Comparison of ENCODE assay signal across 8 mouse cellular contexts in genomic region chr13:63430681-63431029, GRCm38 (mm10).
DNase-seq lines count a peak whose midpoint lies in the region; ATAC-seq and TF ChIP-seq lines count a peak whose summit lies in the region.

No protein-coding gene starts in this region.

- DNase-seq in kidney, postnatal 36 days = no peak
- peak; percentile 67 for DNase-seq in NIH3T3 (ENCODE audit: low read depth)
- peak in 1 of 3 experiments; percentile 20 for DNase-seq in liver, embryonic 14.5 days (ENCODE audit: low read depth in 3 of 3, low spot score in 3 of 3)
- DNase-seq in urinary bladder, adult 18-20 months (ENCODE audit: low spot score in 2 of 2) = no peak
- DNase-seq in yolk sac, embryonic 10.5 days (ENCODE audit: low spot score) = no peak
- DNase-seq in gastrocnemius, adult 18-20 months (ENCODE audit: low spot score) = no peak

- peaks cover 9% of the 10 kb centered on the region; the same call in 1 of the 2 replicates for H3K4me1 ChIP-seq in kidney, embryonic 15.5 days
- peaks cover 8% of the 10 kb centered on the region; the same call in 1 of the 2 replicates for H3K4me1 ChIP-seq in forebrain, embryonic 13.5 days
- H3K4me1 ChIP-seq in liver, embryonic 14.5 days (replicated peaks; ENCODE audit: control insufficient read depth in 2 of 2, insufficient read depth in 2 of 2, low read length in 1 of 2) = peaks cover 2 to 3% of the 10 kb centered on the region in 2 experiments; a peak in 2 of 4 replicates

- no peaks in the 10 kb centered on the region for H3K9me3 ChIP-seq in kidney, embryonic 15.5 days (replicated peaks)
- no peaks in the 10 kb centered on the region for H3K9me3 ChIP-seq in forebrain, embryonic 13.5 days (replicated peaks)
- H3K9me3 ChIP-seq in liver, embryonic 14.5 days (ENCODE audit: control insufficient read depth, low read length) = no peaks in the 10 kb centered on the region

- ATAC-seq in kidney, embryonic 15.5 days (replicated peaks; ENCODE audit: low FRiP score) = peak; percentile 83
- ATAC-seq in forebrain, embryonic 13.5 days = peak; percentile 68
- ATAC-seq in liver, embryonic 14.5 days (ENCODE audit: insufficient read depth) = peak; percentile 34

- H3K9ac ChIP-seq in kidney, embryonic 15.5 days = peak overlapping the region; percentile 76
- peak overlapping the region; percentile 77 for H3K9ac ChIP-seq in forebrain, embryonic 13.5 days
- H3K9ac ChIP-seq in liver, embryonic 14.5 days (replicated peaks) = peak overlapping the region; percentile 73

- no peaks in the 10 kb centered on the region for H3K27me3 ChIP-seq in kidney, embryonic 15.5 days
- H3K27me3 ChIP-seq in forebrain, embryonic 13.5 days = no peaks in the 10 kb centered on the region
- no peaks in the 10 kb centered on the region for H3K27me3 ChIP-seq in liver, embryonic 14.5 days (ENCODE audit: control insufficient read depth, insufficient read depth, low read length)

- WGBS in kidney, embryonic 15.5 days = under 1% methylated on average over 4 of the region's 4 CpGs
- 0% methylated on average over 4 of the region's 4 CpGs for WGBS in forebrain, embryonic 13.5 days
- WGBS in liver, embryonic 14.5 days (ENCODE audit: insufficient replicate concordance) = 1% methylated on average over 4 of the region's 4 CpGs

- TF ChIP-seq EP300 in liver, embryonic 14.5 days (IDR thresholded peaks at IDR 0.05; ENCODE audit: low read depth) = no peak

- TF ChIP-seq CTCF in liver, embryonic 14.5 days (IDR thresholded peaks at IDR 0.05; ENCODE audit: low read depth) = no peak

- peak overlapping the region; percentile 70 for H3K4me3 ChIP-seq in kidney, embryonic 15.5 days (replicated peaks)
- H3K4me3 ChIP-seq in forebrain, embryonic 13.5 days = peak overlapping the region; percentile 60
- H3K4me3 ChIP-seq in liver, embryonic 14.5 days (ENCODE audit: insufficient read depth in 1 of 2, low read depth in 2 of 2, low read length in 2 of 2) = peak overlapping the region; percentile 80 to 83

- H3K4me2 ChIP-seq in kidney, embryonic 15.5 days = peak overlapping the region; percentile 69
- H3K4me2 ChIP-seq in forebrain, embryonic 13.5 days = peak overlapping the region; percentile 61
- H3K4me2 ChIP-seq in liver, embryonic 14.5 days (ENCODE audit: low read depth) = peak overlapping the region; percentile 76

- H3K36me3 ChIP-seq in kidney, embryonic 15.5 days = no peaks in the 10 kb centered on the region
- H3K36me3 ChIP-seq in forebrain, embryonic 13.5 days (ENCODE audit: poor library complexity, severe bottlenecking) = no peaks in the 10 kb centered on the region
- no peaks in the 10 kb centered on the region for H3K36me3 ChIP-seq in liver, embryonic 14.5 days (replicated peaks; ENCODE audit: control insufficient read depth, insufficient read depth, low read depth)

- peak overlapping the region; percentile 100 for H3K27ac ChIP-seq in kidney, embryonic 15.5 days
- peak overlapping the region; percentile 93 for H3K27ac ChIP-seq in forebrain, embryonic 13.5 days
- peak overlapping the region; percentile 5 for H3K27ac ChIP-seq in liver, embryonic 14.5 days

Comparison
In these comparisons a context has a peak if more than half of its experiments do, and no peak if none do; other contexts are left out.
1. H3K27ac ChIP-seq: peak in every context shown above with its lines; median percentile 100 in kidney, embryonic 15.5 days; 93 in forebrain, embryonic 13.5 days; 5 in liver, embryonic 14.5 days.